In genomic region chr9:114584183-114585016, GRCm38 (mm10) we compare ENCODE assay signal across 8 mouse cellular contexts. TPM values are rescaled to one million over a fixed set of nuclear protein-coding genes. Genes with fewer than 3 reads are reported as not detected.
DNase-seq lines count a peak whose midpoint lies in the region; ATAC-seq lines count a peak whose summit lies in the region.

No protein-coding gene starts in this region.

- H3K27me3 ChIP-seq in heart, embryonic 12.5 days (replicated peaks) = no peaks in the 10 kb centered on the region
- H3K27me3 ChIP-seq in hindbrain, embryonic 14.5 days (ENCODE audit: control insufficient read depth, insufficient read depth, low read length) = no peaks in the 10 kb centered on the region
- no peaks in the 10 kb centered on the region for H3K27me3 ChIP-seq in liver, embryonic 13.5 days
- H3K27me3 ChIP-seq in neural tube, embryonic 13.5 days = no peaks in the 10 kb centered on the region

- H3K9ac ChIP-seq in heart, embryonic 12.5 days = peak overlapping the region; percentile 38
- H3K9ac ChIP-seq in hindbrain, embryonic 14.5 days = peak overlapping the region; percentile 6; the same call in 1 of the 2 replicates
- H3K9ac ChIP-seq in liver, embryonic 13.5 days = peak overlapping the region; percentile 23; the same call in 1 of the 2 replicates
- peak overlapping the region; percentile 47 for H3K9ac ChIP-seq in neural tube, embryonic 13.5 days

- ATAC-seq in heart, embryonic 12.5 days (ENCODE audit: insufficient number of reproducible peaks, low FRiP score) = peak; percentile 46; the same call in 1 of the 2 replicates
- ATAC-seq in hindbrain, embryonic 14.5 days (ENCODE audit: low FRiP score) = peak; percentile 69; the same call in 1 of the 2 replicates
- ATAC-seq in liver, embryonic 13.5 days (ENCODE audit: low read depth) = peak; percentile 69
- ATAC-seq in neural tube, embryonic 13.5 days (ENCODE audit: low read depth) = peak; percentile 70

- 9% methylated on average over 31 of the region's 31 CpGs for WGBS in heart, embryonic 12.5 days
- WGBS in hindbrain, embryonic 14.5 days = 4% methylated on average over 31 of the region's 31 CpGs
- 22% methylated on average over 31 of the region's 31 CpGs for WGBS in liver, embryonic 13.5 days (ENCODE audit: insufficient replicate concordance)
- WGBS in neural tube, embryonic 13.5 days = 5% methylated on average over 26 of the region's 31 CpGs

- peak overlapping the region; percentile 48 for H3K4me3 ChIP-seq in heart, embryonic 12.5 days
- peak overlapping the region; percentile 20 for H3K4me3 ChIP-seq in hindbrain, embryonic 14.5 days (replicated peaks; ENCODE audit: low read length)
- peak overlapping the region; percentile 42 for H3K4me3 ChIP-seq in liver, embryonic 13.5 days (replicated peaks)
- peak overlapping the region; percentile 29 for H3K4me3 ChIP-seq in neural tube, embryonic 13.5 days

- peaks cover 26% of the 10 kb centered on the region for H3K36me3 ChIP-seq in heart, embryonic 12.5 days
- peaks cover 37% of the 10 kb centered on the region for H3K36me3 ChIP-seq in hindbrain, embryonic 14.5 days (replicated peaks; ENCODE audit: control insufficient read depth, insufficient read depth)
- H3K36me3 ChIP-seq in liver, embryonic 13.5 days = peaks cover 34% of the 10 kb centered on the region
- H3K36me3 ChIP-seq in neural tube, embryonic 13.5 days = peaks cover 40% of the 10 kb centered on the region

- H3K4me1 ChIP-seq in heart, embryonic 12.5 days (replicated peaks) = peaks cover 9% of the 10 kb centered on the region; the same call in 1 of the 2 replicates
- H3K4me1 ChIP-seq in hindbrain, embryonic 14.5 days (replicated peaks; ENCODE audit: control insufficient read depth, insufficient read depth, low read length) = peaks cover 6% of the 10 kb centered on the region
- H3K4me1 ChIP-seq in liver, embryonic 13.5 days (replicated peaks) = peaks cover 17% of the 10 kb centered on the region
- H3K4me1 ChIP-seq in neural tube, embryonic 13.5 days (replicated peaks) = peaks cover 13% of the 10 kb centered on the region

- H3K4me2 ChIP-seq in heart, embryonic 12.5 days = peak overlapping the region; percentile 85
- peak overlapping the region; percentile 52 for H3K4me2 ChIP-seq in hindbrain, embryonic 14.5 days (replicated peaks)
- peak overlapping the region; percentile 68 for H3K4me2 ChIP-seq in liver, embryonic 13.5 days
- peak overlapping the region; percentile 59 for H3K4me2 ChIP-seq in neural tube, embryonic 13.5 days

- no peaks in the 10 kb centered on the region for H3K9me3 ChIP-seq in heart, embryonic 12.5 days (replicated peaks)
- no peaks in the 10 kb centered on the region for H3K9me3 ChIP-seq in hindbrain, embryonic 14.5 days (ENCODE audit: control insufficient read depth, low read length)
- H3K9me3 ChIP-seq in liver, embryonic 13.5 days (replicated peaks) = no peaks in the 10 kb centered on the region
- no peaks in the 10 kb centered on the region for H3K9me3 ChIP-seq in neural tube, embryonic 13.5 days

- 0 out of 2 replicates have a peak overlapping the region, but pooled peaks have one; percentile 22 for H3K27ac ChIP-seq in heart, embryonic 12.5 days (ENCODE audit: poor library complexity, severe bottlenecking)
- H3K27ac ChIP-seq in hindbrain, embryonic 14.5 days = peak overlapping the region; percentile 46
- peak overlapping the region; percentile 77 for H3K27ac ChIP-seq in liver, embryonic 13.5 days
- H3K27ac ChIP-seq in neural tube, embryonic 13.5 days (replicated peaks) = peak overlapping the region; percentile 7; the same call in 1 of the 2 replicates

- no peak for DNase-seq in heart, adult 9 months (ENCODE audit: low spot score in 2 of 2)
- DNase-seq in embryo, embryonic 10.5 days (ENCODE audit: low spot score) = peak; percentile 72
- no peak for DNase-seq in hindbrain, embryonic 14.5 days (ENCODE audit: low spot score)
- DNase-seq in liver, embryonic 13.5 days = no peak
- DNase-seq in cerebellum, adult 9-11 months = no peak
- no peak for DNase-seq in layer of hippocampus, adult 9-11 months

RNA-seq across cellular contexts. Expression of gene Trim71, which starts 20.2 kb away (rescaled TPM):
- 0.40 and 0.63 TPM in 2 replicates for polyA plus RNA-seq in heart, embryonic 12.5 days (2016; fragmentation: Nextera tagmentation; extraction: Ambion mirVana)
- polyA plus RNA-seq in hindbrain, embryonic 14.5 days (2014; fragmentation: Nextera tagmentation; extraction: Ambion mirVana) = 0.29 and 0.31 TPM in 2 replicates
- 1.4 and 1.6 TPM in 2 replicates for polyA plus RNA-seq in liver, embryonic 13.5 days (2015; fragmentation: Nextera tagmentation; extraction: Ambion mirVana)
- polyA plus RNA-seq in neural tube, embryonic 13.5 days (2015; fragmentation: Nextera tagmentation; extraction: Ambion mirVana) = 0.32 and 0.55 TPM in 2 replicates

RNA-seq across cellular contexts. Expression of gene Cnot10, which starts 55.6 kb away (rescaled TPM):
- polyA plus RNA-seq in heart, embryonic 12.5 days (2016; fragmentation: Nextera tagmentation; extraction: Ambion mirVana) = 39.4 and 40.8 TPM in 2 replicates
- 51.2 and 57.3 TPM in 2 replicates for polyA plus RNA-seq in hindbrain, embryonic 14.5 days (2014; fragmentation: Nextera tagmentation; extraction: Ambion mirVana)
- 26.9 and 32.5 TPM in 2 replicates for polyA plus RNA-seq in liver, embryonic 13.5 days (2015; fragmentation: Nextera tagmentation; extraction: Ambion mirVana)
- polyA plus RNA-seq in neural tube, embryonic 13.5 days (2015; fragmentation: Nextera tagmentation; extraction: Ambion mirVana) = 57.1 and 62.2 TPM in 2 replicates

Comparison
In these comparisons a context has a peak if more than half of its experiments do, and no peak if none do; other contexts are left out.
1. H3K27ac ChIP-seq: peak in every context shown above with its lines; median percentile 77 in liver, embryonic 13.5 days; 46 in hindbrain, embryonic 14.5 days; 22 in heart, embryonic 12.5 days; 7 in neural tube, embryonic 13.5 days.